Mouse (Mus musculus) left cerebral cortex, postnatal 14 days (tissue): ENCODE data around the gene Akap7. TPM values are rescaled to one million over a fixed set of nuclear protein-coding genes. Genes with fewer than 3 reads are reported as not detected.

Experiments used
- DNase-seq, 2 experiments: peaks; one replicate each; pipeline ENCODE4 v3.0.0; 2021 to 2022; ENCODE audit warnings: low spot score in 2 of 2, mixed read lengths in 1 of 2
- intact Hi-C: fragments of 180-260 bp; cut with DNase I; formaldehyde crosslinking; loops from one replicate; pipeline ENCODE4 v1.15.1; 2025
- total RNA-seq, 2 experiments: library from RNA; stranded (reverse); gene quantifications; 2 replicates each; pipeline ENCODE4 v1.2.3; 2021

Gene Akap7
- total RNA-seq, 2 experiments from 2014 or later, result 79.5 to 81.7 TPM

- DNase-seq, result peak; percentile 44 to 80
- intact Hi-C loops, result loop anchor here (1.0 to 10.0 kb wide), 3 partner anchors 220 to 1074 kb away; no protein-coding TSS in a partner anchor
Observed at GRCm38 (mm10) chr10:25268476-25269351, 39.0 kb downstream of the Akap7 start.

- intact Hi-C loops, result loop anchor here (10.0 kb wide), 1 partner anchor 874 kb away; no protein-coding TSS in a partner anchor
- DNase-seq, result no peak
Observed at GRCm38 (mm10) chr10:25261176-25261575, 46.5 kb downstream of the Akap7 start.

- intact Hi-C loops, result loop anchor here (10.0 kb wide), 1 partner anchor 874 kb away; no protein-coding TSS in a partner anchor
- no peak for DNase-seq
Observed at GRCm38 (mm10) chr10:25260724-25261123, 46.9 kb downstream of the Akap7 start.

GRCm38 (mm10) chr10:25258171-25258570 is 49.5 kb downstream of the Akap7 start:
- no peak for DNase-seq
- intact Hi-C loops, result no loop called here

- DNase-seq, result no peak
- intact Hi-C loops, result no loop called here
Observed at GRCm38 (mm10) chr10:25257466-25257865, 50.2 kb downstream of the Akap7 start.

- intact Hi-C loops, result no loop called here
- no peak for DNase-seq
Observed at GRCm38 (mm10) chr10:25253474-25253873, 54.2 kb downstream of the Akap7 start.

GRCm38 (mm10) chr10:25253006-25253405 is 54.7 kb downstream of the Akap7 start:
- no peak for DNase-seq
- intact Hi-C loops, result no loop called here

- intact Hi-C loops, result no loop called here
- peak; percentile 68 to 70 for DNase-seq
Observed at GRCm38 (mm10) chr10:25250108-25250507, 57.6 kb downstream of the Akap7 start.

- intact Hi-C loops, result no loop called here
- DNase-seq, result peak; percentile 18 to 24
Observed at GRCm38 (mm10) chr10:25246173-25246572, 61.5 kb downstream of the Akap7 start.

- DNase-seq, result peak; percentile 47 to 56
- intact Hi-C loops, result no loop called here
Observed at GRCm38 (mm10) chr10:25239156-25239555, 68.5 kb downstream of the Akap7 start.

GRCm38 (mm10) chr10:25234080-25234479 is 73.6 kb downstream of the Akap7 start:
- no peak for DNase-seq

GRCm38 (mm10) chr10:25232700-25233099 is 75.0 kb downstream of the Akap7 start:
- intact Hi-C loops, result no loop called here
- no peak for DNase-seq

More at GRCm38 (mm10) chr10:25234080-25234479, 73.6 kb downstream of the Akap7 start:
- intact Hi-C loops, result no loop called here

GRCm38 (mm10) chr10:25231358-25231757 is 76.3 kb downstream of the Akap7 start:
- DNase-seq, result no peak
- intact Hi-C loops, result no loop called here

- intact Hi-C loops, result loop anchor here (10.0 kb wide), 1 partner anchor 350 kb away; no protein-coding TSS in a partner anchor
- DNase-seq, result no peak
Observed at GRCm38 (mm10) chr10:25224371-25224770, 83.3 kb downstream of the Akap7 start.

- no peak for DNase-seq
- intact Hi-C loops, result loop anchor here (10.0 kb wide), 1 partner anchor 346 kb away; no protein-coding TSS in a partner anchor
Observed at GRCm38 (mm10) chr10:25220754-25221153, 86.9 kb downstream of the Akap7 start.

- no peak for DNase-seq
- intact Hi-C loops, result loop anchor here (2.0 to 10.0 kb wide), 2 partner anchors 259 to 345 kb away; no protein-coding TSS in a partner anchor
Observed at GRCm38 (mm10) chr10:25219901-25220495, 87.7 kb downstream of the Akap7 start.

- DNase-seq, result peak; percentile 77 to 84
- intact Hi-C loops, result loop anchor here (2.0 kb wide), 1 partner anchor 258 kb away; no protein-coding TSS in a partner anchor
Observed at GRCm38 (mm10) chr10:25219220-25219628, 88.4 kb downstream of the Akap7 start.

- intact Hi-C loops, result loop anchor here (2.0 kb wide), 1 partner anchor 258 kb away; no protein-coding TSS in a partner anchor
- DNase-seq, result no peak
Observed at GRCm38 (mm10) chr10:25218746-25219145, 88.9 kb downstream of the Akap7 start.

GRCm38 (mm10) chr10:25215977-25216376 is 91.7 kb downstream of the Akap7 start:
- no peak for DNase-seq
- intact Hi-C loops, result no loop called here

GRCm38 (mm10) chr10:25213716-25214115 is 94.0 kb downstream of the Akap7 start:
- intact Hi-C loops, result no loop called here
- DNase-seq, result no peak
